Mouse (Mus musculus) adrenal gland, adult 8-10 months (tissue): ENCODE data around the gene Sptlc2. TPM values are rescaled to one million over a fixed set of nuclear protein-coding genes. Genes with fewer than 3 reads are reported as not detected.
"Not testable (repeated sequence)": the region's sequence is repeated elsewhere in the genome, so short reads cannot be mapped to it uniquely, and the experiment has no call there.

Experiments
- DNase-seq: peaks from one replicate; pipeline ENCODE4 v3.0.0; 2022
- total RNA-seq, 4 experiments: library from RNA; stranded (reverse); gene quantifications; 2 replicates each; pipeline ENCODE4 v1.2.4; 2022

Sptlc2 gene
- total RNA-seq, 4 experiments from 2014 or later = 224 to 333 (median 255) TPM

GRCm38 (mm10) chr12:87330213-87330612, 57.9 kb downstream of the Sptlc2 start:
- no peak for DNase-seq

- no peak for DNase-seq
These were observed 60.1 kb downstream of the Sptlc2 start for GRCm38 (mm10) chr12:87328025-87328424.

GRCm38 (mm10) chr12:87327610-87328009, 60.5 kb downstream of the Sptlc2 start:
- DNase-seq = no peak

- no peak for DNase-seq
These were observed 62.7 kb downstream of the Sptlc2 start for GRCm38 (mm10) chr12:87325452-87325851.

GRCm38 (mm10) chr12:87319229-87319628, 68.9 kb downstream of the Sptlc2 start:
- no peak for DNase-seq

- DNase-seq = no peak
These were observed 70.2 kb downstream of the Sptlc2 start for GRCm38 (mm10) chr12:87317951-87318350.

GRCm38 (mm10) chr12:87313098-87313497, 75.1 kb downstream of the Sptlc2 start:
- no peak for DNase-seq

GRCm38 (mm10) chr12:87306584-87306844, 81.6 kb downstream of the Sptlc2 start:
- DNase-seq = not testable (repeated sequence)

- DNase-seq = no peak
These were observed 82.2 kb downstream of the Sptlc2 start for GRCm38 (mm10) chr12:87305767-87306583.

- no peak for DNase-seq
These were observed 87.0 kb downstream of the Sptlc2 start for GRCm38 (mm10) chr12:87301189-87301588.

GRCm38 (mm10) chr12:87300441-87300690, 87.8 kb downstream of the Sptlc2 start:
- DNase-seq = no peak

GRCm38 (mm10) chr12:87299657-87300440, 88.3 kb downstream of the Sptlc2 start, which contains the start of gene Ism2:
Ism2 (minus strand) TSS chr12:87299705.
- DNase-seq = no peak

GRCm38 (mm10) chr12:87299037-87299656, 89.0 kb downstream of the Sptlc2 start:
- no peak for DNase-seq

- DNase-seq = no peak
These were observed 94.2 kb downstream of the Sptlc2 start for GRCm38 (mm10) chr12:87293934-87294333.

- no peak for DNase-seq
These were observed 99.1 kb downstream of the Sptlc2 start for GRCm38 (mm10) chr12:87289100-87289499.

- DNase-seq = no peak
These were observed 103.4 kb downstream of the Sptlc2 start for GRCm38 (mm10) chr12:87284726-87285125.

- DNase-seq = no peak
These were observed 103.9 kb downstream of the Sptlc2 start for GRCm38 (mm10) chr12:87284268-87284667.

- DNase-seq = no peak
These were observed 104.4 kb downstream of the Sptlc2 start for GRCm38 (mm10) chr12:87283706-87284105.

- DNase-seq = no peak
These were observed 105.4 kb downstream of the Sptlc2 start for GRCm38 (mm10) chr12:87282743-87283142.

GRCm38 (mm10) chr12:87281766-87282165, 106.4 kb downstream of the Sptlc2 start:
- no peak for DNase-seq

GRCm38 (mm10) chr12:87279879-87280278, 108.3 kb downstream of the Sptlc2 start:
- DNase-seq = no peak

GRCm38 (mm10) chr12:87279350-87279749, 108.8 kb downstream of the Sptlc2 start:
- no peak for DNase-seq

- DNase-seq = no peak
These were observed 109.9 kb downstream of the Sptlc2 start for GRCm38 (mm10) chr12:87278118-87278730.
